Mouse (Mus musculus) heart, embryonic 15.5 days (tissue): Measurements from ENCODE around the gene Olr1. TPM values are rescaled to one million over a fixed set of nuclear protein-coding genes. Genes with fewer than 3 reads are reported as not detected.

Source experiments
- ATAC-seq: fragments of 200-750 bp; cut with Nextera tagmentation; replicated peaks from 2 replicates; pipeline ENCODE4 v1.8.0; 2017; ENCODE audit warnings: low read depth, moderate TSS enrichment; ENCODE audit not compliant: insufficient number of reproducible peaks, insufficient read depth, low FRiP score
- H3K27ac ChIP-seq: fragments of 300-500 bp; sonication (generic); 2 replicates; pipeline ENCODE4 v1.5.1; 2015; ENCODE audit warnings: mild to moderate bottlenecking, inconsistent platforms
- H3K27me3 ChIP-seq: fragments of 300-500 bp; sonication (generic); 2 replicates; pipeline ENCODE4 v1.6.1; 2015; ENCODE audit warnings: inconsistent platforms
- H3K36me3 ChIP-seq: fragments of 300-500 bp; sonication (generic); 2 replicates; pipeline ENCODE4 v1.6.1; 2015; ENCODE audit warnings: mild to moderate bottlenecking, inconsistent platforms
- H3K4me1 ChIP-seq: fragments of 300-500 bp; sonication (generic); replicated peaks from 2 replicates; pipeline ENCODE4 v1.6.1; 2015; ENCODE audit warnings: inconsistent platforms
- H3K4me2 ChIP-seq: fragments of 300-500 bp; sonication (generic); 2 replicates; pipeline ENCODE4 v1.6.1; 2015; ENCODE audit warnings: inconsistent platforms, mild to moderate bottlenecking, moderate library complexity
- H3K4me3 ChIP-seq: fragments of 300-500 bp; sonication (generic); 2 replicates; pipeline ENCODE4 v1.5.1; 2015; ENCODE audit warnings: mild to moderate bottlenecking, inconsistent platforms
- H3K9ac ChIP-seq: fragments of 300-500 bp; sonication (generic); 2 replicates; pipeline ENCODE4 v1.6.1; 2015; ENCODE audit warnings: mild to moderate bottlenecking, inconsistent platforms
- H3K9me3 ChIP-seq: fragments of 300-500 bp; sonication (generic); replicated peaks from 2 replicates; pipeline ENCODE4 v1.6.1; 2016; ENCODE audit warnings: inconsistent platforms
- WGBS: fragments of 180-500 bp; shearing (Covaris S2); methylation state at CpG from one replicate; pipeline ENCODE4 v1.1.7; 2015; ENCODE audit warnings: mixed read lengths; 5-methylcytosine and 5-hydroxymethylcytosine counted together
- polyA plus RNA-seq: library from polyadenylated mRNA; unstranded; fragments of >200 nt; fragmentation: Nextera tagmentation; extraction: Ambion mirVana; gene quantifications from 2 replicates; pipeline ENCODE4 v1.2.1, GENCODE M21; 2015

The Olr1 gene
- polyA plus RNA-seq, 1 experiment from 2014 or later = 0.30 TPM

DNA sequence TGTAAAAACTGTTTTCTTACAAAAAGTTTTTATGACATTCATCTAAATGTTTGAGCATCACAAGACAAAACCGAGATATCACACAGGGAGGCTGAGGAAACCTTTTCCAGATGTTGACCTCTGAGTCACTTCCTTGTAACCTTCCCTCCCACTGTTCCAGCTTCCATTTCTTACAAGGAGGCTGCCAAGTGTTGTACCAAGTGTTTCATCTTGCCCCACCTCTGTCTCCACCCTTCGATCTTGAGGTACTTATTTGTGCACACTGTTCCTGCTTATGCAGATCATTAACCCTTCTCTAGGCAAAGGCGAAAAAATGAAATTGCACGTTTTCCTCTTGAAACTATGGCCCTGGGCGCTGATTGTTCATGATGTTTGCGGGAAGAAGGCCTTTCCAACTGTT, 57.2 kb downstream of the Olr1 start:
- no peak overlapping the region for H3K9ac ChIP-seq
- H3K4me1 ChIP-seq = no peaks in the 10 kb centered on the region; the same call in 1 of the 2 replicates
- no peak for ATAC-seq
- H3K27me3 ChIP-seq = no peaks in the 10 kb centered on the region
- H3K4me2 ChIP-seq = peak overlapping the region; percentile 6; the same call in 1 of the 2 replicates
- no peaks in the 10 kb centered on the region for H3K9me3 ChIP-seq
- H3K27ac ChIP-seq = peak overlapping the region; percentile 20; the same call in 1 of the 2 replicates
- H3K4me3 ChIP-seq = 0 out of 2 replicates have a peak overlapping the region, but pooled peaks have one; percentile 8
- WGBS = 62% methylated on average over 6 of the region's 6 CpGs
- H3K36me3 ChIP-seq = no peaks in the 10 kb centered on the region

GRCm38 (mm10) chr6:129438033-129438432, 68.9 kb downstream of the Olr1 start:
- H3K36me3 ChIP-seq = no peaks in the 10 kb centered on the region
- no peak for ATAC-seq
- no peak overlapping the region for H3K4me3 ChIP-seq
- no peak overlapping the region for H3K27ac ChIP-seq
- no peaks in the 10 kb centered on the region for H3K4me1 ChIP-seq
- no peaks in the 10 kb centered on the region for H3K9me3 ChIP-seq
- H3K27me3 ChIP-seq = no peaks in the 10 kb centered on the region
- H3K4me2 ChIP-seq = no peak overlapping the region
- H3K9ac ChIP-seq = no peak overlapping the region
- 75% methylated on average over 2 of the region's 2 CpGs for WGBS

DNA sequence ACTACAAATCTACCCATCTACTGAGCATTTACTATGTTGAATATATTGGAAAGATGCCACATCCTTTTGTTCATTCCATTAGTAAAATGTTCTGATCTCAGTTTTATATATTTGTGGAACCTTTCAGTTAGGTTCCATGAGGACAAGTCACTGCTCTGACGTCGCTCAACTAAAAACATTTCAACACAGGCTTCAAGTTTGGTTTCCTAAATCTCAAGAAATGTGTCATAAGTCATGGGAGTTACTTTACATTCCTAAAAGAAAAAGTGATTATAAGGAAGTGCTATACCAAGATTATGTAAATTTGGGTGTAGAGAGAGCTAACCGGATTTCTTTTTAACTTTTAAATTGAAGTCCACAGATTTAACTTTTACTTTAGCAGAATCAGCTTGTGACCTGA, 70.9 kb downstream of the Olr1 start:
- no peaks in the 10 kb centered on the region for H3K4me1 ChIP-seq
- H3K36me3 ChIP-seq = no peaks in the 10 kb centered on the region
- WGBS = 73% methylated on average over 3 of the region's 3 CpGs
- no peak overlapping the region for H3K9ac ChIP-seq
- H3K4me3 ChIP-seq = no peak overlapping the region
- ATAC-seq = no peak
- no peak overlapping the region for H3K4me2 ChIP-seq
- no peak overlapping the region for H3K27ac ChIP-seq
- H3K27me3 ChIP-seq = no peaks in the 10 kb centered on the region
- H3K9me3 ChIP-seq = no peaks in the 10 kb centered on the region

Other genes starting within 250 kb of the Olr1 start
- gene Cd69, start 231.7 kb downstream of the Olr1 start, polyA plus RNA-seq = 0.10 and 0.70 TPM in 2 replicates
- gene 4922502D21Rik, start 175.4 kb downstream of the Olr1 start, polyA plus RNA-seq = not detected in 2 replicates
- gene Clec12a, start 164.5 kb downstream of the Olr1 start, polyA plus RNA-seq = 0.60 and 1.6 TPM in 2 replicates
- 0.09 TPM in 1 of 2 replicates, not detected in the other for gene Clec12b, start 121.3 kb downstream of the Olr1 start, polyA plus RNA-seq
- 4.7 and 5.1 TPM in 2 replicates for gene Clec1b, start 109.9 kb downstream of the Olr1 start, polyA plus RNA-seq
- 0.28 and 0.35 TPM in 2 replicates for gene Clec9a, start 98.3 kb downstream of the Olr1 start, polyA plus RNA-seq
- gene Clec1a, start 55.2 kb downstream of the Olr1 start, polyA plus RNA-seq = 5.7 and 6.3 TPM in 2 replicates
- gene Tmem52b, start 5.4 kb upstream of the Olr1 start, polyA plus RNA-seq = not detected in 2 replicates
- gene Gabarapl1, start 26.0 kb upstream of the Olr1 start, polyA plus RNA-seq = 41.6 and 44.6 TPM in 2 replicates
- gene Klre1, start 70.7 kb upstream of the Olr1 start, polyA plus RNA-seq = not detected in 2 replicates
- 0.60 and 1.1 TPM in 2 replicates for gene Klrd1, start 84.6 kb upstream of the Olr1 start, polyA plus RNA-seq
- 0.18 and 0.47 TPM in 2 replicates for gene Klrk1, start 116.7 kb upstream of the Olr1 start, polyA plus RNA-seq
- not detected in 2 replicates for gene Klrc3, start 136.2 kb upstream of the Olr1 start, polyA plus RNA-seq
- 0.09 TPM in 1 of 2 replicates, not detected in the other for gene Klrc2, start 153.5 kb upstream of the Olr1 start, polyA plus RNA-seq
- 0.20 and 0.37 TPM in 2 replicates for gene Klrc1, start 171.8 kb upstream of the Olr1 start, polyA plus RNA-seq
- 0.16 TPM in 1 of 2 replicates, not detected in the other for gene Klri1, start 210.0 kb upstream of the Olr1 start, polyA plus RNA-seq
- 0.05 TPM in 1 of 2 replicates, not detected in the other for gene Klri2, start 233.3 kb upstream of the Olr1 start, polyA plus RNA-seq